Comparison of ENCODE assay signal across 9 mouse cellular contexts in genomic region chr2:5770708-5771241, GRCm38 (mm10). TPM values are rescaled to one million over a fixed set of nuclear protein-coding genes. Genes with fewer than 3 reads are reported as not detected.
A peak's percentile ranks its signal among the peaks of the same experiment; 100 is the strongest.
DNase-seq lines count a peak whose midpoint lies in the region; ATAC-seq lines count a peak whose summit lies in the region.
"Had no signal": no experiment of that assay in that cellular context is flagged by ENCODE, and none has a peak within 500 bp of the region (broad histone marks: within the 10 kb centered on the region; RNA-seq: fewer than 3 reads in every experiment).

No protein-coding gene starts in this region.

- H3K9me3 ChIP-seq in forebrain, embryonic 13.5 days (replicated peaks) = no peaks in the 10 kb centered on the region
- no peaks in the 10 kb centered on the region for H3K9me3 ChIP-seq in forebrain, embryonic 12.5 days
- H3K9me3 ChIP-seq: liver, embryonic 13.5 days had no signal

- no peaks in the 10 kb centered on the region for H3K4me1 ChIP-seq in forebrain, embryonic 13.5 days
- H3K4me1 ChIP-seq in forebrain, embryonic 12.5 days = no peaks in the 10 kb centered on the region
- H3K4me1 ChIP-seq: liver, embryonic 13.5 days had no signal

- WGBS in forebrain, embryonic 13.5 days = 57% methylated on average over 8 of the region's 8 CpGs
- 59% methylated on average over 8 of the region's 8 CpGs for WGBS in forebrain, embryonic 12.5 days

- no peak overlapping the region for H3K4me3 ChIP-seq in forebrain, embryonic 13.5 days
- H3K4me3 ChIP-seq in forebrain, embryonic 12.5 days (replicated peaks) = no peak overlapping the region
- H3K4me3 ChIP-seq: liver, embryonic 13.5 days had no signal

- H3K4me2 ChIP-seq in forebrain, embryonic 13.5 days = no peak overlapping the region
- no peak overlapping the region for H3K4me2 ChIP-seq in forebrain, embryonic 12.5 days
- H3K4me2 ChIP-seq: liver, embryonic 13.5 days had no signal

- H3K27me3 ChIP-seq in forebrain, embryonic 13.5 days = no peaks in the 10 kb centered on the region
- no peaks in the 10 kb centered on the region for H3K27me3 ChIP-seq in forebrain, embryonic 12.5 days
- no peaks in the 10 kb centered on the region for H3K27me3 ChIP-seq in splenic B cell, adult 2 months (ENCODE audit: control insufficient read depth, insufficient read depth, low read length, poor library complexity, severe bottlenecking)
- H3K27me3 ChIP-seq: liver, embryonic 13.5 days had no signal

- H3K9ac ChIP-seq in forebrain, embryonic 13.5 days = no peak overlapping the region
- no peak overlapping the region for H3K9ac ChIP-seq in forebrain, embryonic 12.5 days
- H3K9ac ChIP-seq: liver, embryonic 13.5 days had no signal

- peak; percentile 78 for ATAC-seq in forebrain, embryonic 13.5 days
- ATAC-seq in forebrain, embryonic 12.5 days (ENCODE audit: low FRiP score) = no peak
- peak; percentile 75 for ATAC-seq in megakaryocyte, adult 5-6 weeks (ENCODE audit: poor library complexity, severe bottlenecking)

- no peak overlapping the region for H3K27ac ChIP-seq in forebrain, embryonic 13.5 days
- no peak overlapping the region for H3K27ac ChIP-seq in forebrain, embryonic 12.5 days
- H3K27ac ChIP-seq: liver, embryonic 13.5 days had no signal

- H3K36me3 ChIP-seq in forebrain, embryonic 13.5 days (ENCODE audit: poor library complexity, severe bottlenecking) = no peaks in the 10 kb centered on the region
- no peaks in the 10 kb centered on the region for H3K36me3 ChIP-seq in forebrain, embryonic 12.5 days (replicated peaks)
- H3K36me3 ChIP-seq in splenic B cell, adult 2 months (ENCODE audit: control insufficient read depth, insufficient read depth, low read length, poor library complexity, severe bottlenecking) = no peaks in the 10 kb centered on the region
- H3K36me3 ChIP-seq: liver, embryonic 13.5 days had no signal

- peak; percentile 68 for DNase-seq in A20 (ENCODE audit: low read depth, low spot score)
- DNase-seq in c-Kit-positive CD71-negative TER-119-negative erythroid progenitor cells, embryonic 14.5 days (ENCODE audit: low read depth) = peak; percentile 34
- peak; percentile 20 to 25 for DNase-seq in frontal cortex, postnatal 10 days (ENCODE audit: low spot score in 2 of 2)
- DNase-seq in layer of hippocampus, adult 8-10 months (ENCODE audit: low spot score in 2 of 2) = peak; percentile 61 to 63
- peak; percentile 52 for DNase-seq in splenic B cell, adult 2 months (ENCODE audit: low read depth, low spot score)
- DNase-seq: liver, embryonic 13.5 days had no signal

RNA-seq across cellular contexts. Expression of gene Camk1d, which starts 56.5 kb away (rescaled TPM):
- polyA plus RNA-seq in forebrain, embryonic 13.5 days (2015; fragmentation: Nextera tagmentation; extraction: Ambion mirVana) = 2.8 and 3.9 TPM in 2 replicates
- polyA plus RNA-seq in forebrain, embryonic 12.5 days (2016; fragmentation: Nextera tagmentation; extraction: Ambion mirVana) = 2.7 and 2.9 TPM in 2 replicates
- 100 to 1,000 TPM; 133 to 174 (median 152) TPM for total RNA-seq in layer of hippocampus, adult 8-10 months (2022)
- 56.3 and 62.1 TPM in 2 replicates for total RNA-seq in megakaryocyte, adult 5-6 weeks (2015)
- total RNA-seq in megakaryocyte, adult 5-6 weeks (2017) = 31.3 and 45.6 TPM in 2 replicates
